Mouse (Mus musculus) embryonic facial prominence, embryonic 10.5 days (tissue): ENCODE measurements around the gene Rnf169. TPM values are rescaled to one million over a fixed set of nuclear protein-coding genes. Genes with fewer than 3 reads are reported as not detected.
A peak's percentile ranks its signal among the peaks of the same experiment; 100 is the strongest.

Experiments
- DNase-seq: peaks from one replicate; pipeline ENCODE4 v3.0.0-alpha.2; 2017; ENCODE audit warnings: low spot score
- H3K27ac ChIP-seq: fragments of 300-500 bp; sonication (generic); replicated peaks from 2 replicates; pipeline ENCODE4 v1.5.1; 2016; ENCODE audit warnings: mild to moderate bottlenecking
- H3K27me3 ChIP-seq: fragments of 300-500 bp; sonication (generic); replicated peaks from 2 replicates; pipeline ENCODE4 v1.6.1; 2016; ENCODE audit warnings: low read depth, mild to moderate bottlenecking; ENCODE audit not compliant: poor library complexity, severe bottlenecking
- H3K36me3 ChIP-seq: fragments of 300-500 bp; sonication (generic); replicated peaks from 2 replicates; pipeline ENCODE4 v1.6.1; 2016; ENCODE audit warnings: mild to moderate bottlenecking, moderate library complexity
- H3K4me1 ChIP-seq: fragments of 300-500 bp; sonication (generic); 2 replicates; pipeline ENCODE4 v1.6.1; 2016
- H3K4me3 ChIP-seq: fragments of 300-500 bp; sonication (generic); 2 replicates; pipeline ENCODE4 v1.5.1; 2016; ENCODE audit warnings: mild to moderate bottlenecking, moderate library complexity
- H3K9me3 ChIP-seq: fragments of 300-500 bp; sonication (generic); 2 replicates; pipeline ENCODE4 v1.6.1; 2016; ENCODE audit warnings: mild to moderate bottlenecking
- WGBS: fragments of 180-500 bp; shearing (Covaris S2); methylation state at CpG from one replicate; pipeline ENCODE4 v1.1.7; 2016; 5-methylcytosine and 5-hydroxymethylcytosine counted together
- polyA plus RNA-seq: library from polyadenylated mRNA; unstranded; fragments of >200 nt; fragmentation: Nextera tagmentation; extraction: Ambion mirVana; gene quantifications from 2 replicates; pipeline ENCODE4 v1.2.1, GENCODE M21; 2016

Rnf169 gene
- polyA plus RNA-seq, 1 experiment from 2014 or later, result 5.7 TPM

- H3K27me3 ChIP-seq, result no peaks in the 10 kb centered on the region
- no peak overlapping the region for H3K27ac ChIP-seq
- H3K36me3 ChIP-seq, result no peaks in the 10 kb centered on the region
- DNase-seq, result no peak
- H3K4me3 ChIP-seq, result no peak overlapping the region
- WGBS, result 77% methylated on average over 4 of the region's 4 CpGs
- no peaks in the 10 kb centered on the region for H3K9me3 ChIP-seq
- H3K4me1 ChIP-seq, result peaks cover 7% of the 10 kb centered on the region; the same call in 1 of the 2 replicates
These were observed 78.0 kb downstream of the Rnf169 start for GRCm38 (mm10) chr7:99902208-99902607.

- WGBS, result 78% methylated on average over 4 of the region's 4 CpGs
- H3K4me3 ChIP-seq, result no peak overlapping the region
- no peaks in the 10 kb centered on the region for H3K36me3 ChIP-seq
- H3K27ac ChIP-seq, result no peak overlapping the region
- H3K9me3 ChIP-seq, result no peaks in the 10 kb centered on the region
- H3K4me1 ChIP-seq, result peaks cover 3% of the 10 kb centered on the region
- no peak for DNase-seq
- H3K27me3 ChIP-seq, result no peaks in the 10 kb centered on the region
These were observed 83.3 kb downstream of the Rnf169 start for GRCm38 (mm10) chr7:99896905-99897304.

- Histone ChIP-seq H3K4me3 (no peak overlapping the region), H3K4me1 (peaks cover 20% of the 10 kb centered on the region), H3K27me3 (no peaks in the 10 kb centered on the region), H3K9me3 (no peaks in the 10 kb centered on the region), H3K36me3 (no peaks in the 10 kb centered on the region), H3K27ac (no peak overlapping the region)
- 85% methylated on average over 6 of the region's 6 CpGs for WGBS
- DNase-seq, result no peak
These were observed 85.8 kb downstream of the Rnf169 start for GRCm38 (mm10) chr7:99894478-99894877.

GRCm38 (mm10) chr7:99893967-99894366 is 86.3 kb downstream of the Rnf169 start:
- DNase-seq, result no peak
- Histone ChIP-seq H3K9me3 (no peaks in the 10 kb centered on the region), H3K36me3 (no peaks in the 10 kb centered on the region), H3K4me3 (no peak overlapping the region), H3K4me1 (peaks cover 22% of the 10 kb centered on the region), H3K27me3 (no peaks in the 10 kb centered on the region), H3K27ac (no peak overlapping the region)
- 62% methylated on average over 3 of the region's 3 CpGs for WGBS

GRCm38 (mm10) chr7:99892351-99892750 is 87.9 kb downstream of the Rnf169 start:
- H3K36me3 ChIP-seq, result no peaks in the 10 kb centered on the region
- WGBS, result 86% methylated on average over 2 of the region's 2 CpGs
- H3K4me1 ChIP-seq, result peaks cover 22% of the 10 kb centered on the region
- DNase-seq, result no peak
- no peaks in the 10 kb centered on the region for H3K9me3 ChIP-seq
- no peak overlapping the region for H3K4me3 ChIP-seq
- no peak overlapping the region for H3K27ac ChIP-seq
- no peaks in the 10 kb centered on the region for H3K27me3 ChIP-seq

- DNase-seq, result no peak
- H3K4me3 ChIP-seq, result no peak overlapping the region
- H3K4me1 ChIP-seq, result peaks cover 22% of the 10 kb centered on the region
- H3K27me3 ChIP-seq, result no peaks in the 10 kb centered on the region
- no peak overlapping the region for H3K27ac ChIP-seq
- no peaks in the 10 kb centered on the region for H3K9me3 ChIP-seq
- 56% methylated on average over 3 of the region's 3 CpGs for WGBS
- no peaks in the 10 kb centered on the region for H3K36me3 ChIP-seq
These were observed 88.8 kb downstream of the Rnf169 start for GRCm38 (mm10) chr7:99891471-99891870.

- H3K4me1 ChIP-seq, result peaks cover 27% of the 10 kb centered on the region
- no peaks in the 10 kb centered on the region for H3K27me3 ChIP-seq
- H3K9me3 ChIP-seq, result no peaks in the 10 kb centered on the region
- DNase-seq, result no peak
- no peak overlapping the region for H3K4me3 ChIP-seq
- H3K27ac ChIP-seq, result no peak overlapping the region
- no peaks in the 10 kb centered on the region for H3K36me3 ChIP-seq
- WGBS, result 67% methylated on average over 3 of the region's 3 CpGs
These were observed 90.0 kb downstream of the Rnf169 start for GRCm38 (mm10) chr7:99890168-99890755.

- peak; percentile 32 for DNase-seq
- Histone ChIP-seq H3K36me3 (no peaks in the 10 kb centered on the region), H3K27me3 (no peaks in the 10 kb centered on the region), H3K9me3 (no peaks in the 10 kb centered on the region), H3K4me3 (no peak overlapping the region), H3K4me1 (peaks cover 27% of the 10 kb centered on the region), H3K27ac (no peak overlapping the region)
- WGBS, result 49% methylated on average over 10 of the region's 10 CpGs
These were observed 90.9 kb downstream of the Rnf169 start for GRCm38 (mm10) chr7:99889175-99889880.

- no peaks in the 10 kb centered on the region for H3K36me3 ChIP-seq
- no peak overlapping the region for H3K27ac ChIP-seq
- no peak overlapping the region for H3K4me3 ChIP-seq
- H3K9me3 ChIP-seq, result no peaks in the 10 kb centered on the region
- H3K4me1 ChIP-seq, result peaks cover 27% of the 10 kb centered on the region
- no peak for DNase-seq
- no peaks in the 10 kb centered on the region for H3K27me3 ChIP-seq
These were observed 92.5 kb downstream of the Rnf169 start for GRCm38 (mm10) chr7:99887743-99888142.

GRCm38 (mm10) chr7:99887230-99887735 is 93.0 kb downstream of the Rnf169 start:
- no peaks in the 10 kb centered on the region for H3K9me3 ChIP-seq
- H3K4me3 ChIP-seq, result no peak overlapping the region
- no peak for DNase-seq
- peaks cover 27% of the 10 kb centered on the region for H3K4me1 ChIP-seq
- WGBS, result 93% methylated on average over 2 of the region's 2 CpGs
- no peak overlapping the region for H3K27ac ChIP-seq
- no peaks in the 10 kb centered on the region for H3K27me3 ChIP-seq
- no peaks in the 10 kb centered on the region for H3K36me3 ChIP-seq

GRCm38 (mm10) chr7:99878254-99878653 is 102.0 kb downstream of the Rnf169 start:
- WGBS, result 80% methylated on average over 2 of the region's 2 CpGs
- no peaks in the 10 kb centered on the region for H3K9me3 ChIP-seq
- H3K27me3 ChIP-seq, result 0 out of 2 replicates have a peak, but pooled peaks cover 3% of the 10 kb centered on the region
- no peaks in the 10 kb centered on the region for H3K36me3 ChIP-seq
- no peak overlapping the region for H3K4me3 ChIP-seq
- no peaks in the 10 kb centered on the region for H3K4me1 ChIP-seq
- no peak overlapping the region for H3K27ac ChIP-seq
- DNase-seq, result no peak

- Histone ChIP-seq H3K4me1 (no peaks in the 10 kb centered on the region), H3K27ac (no peak overlapping the region), H3K9me3 (no peaks in the 10 kb centered on the region), H3K4me3 (no peak overlapping the region), H3K27me3 (0 out of 2 replicates have a peak, but pooled peaks cover 3% of the 10 kb centered on the region), H3K36me3 (no peaks in the 10 kb centered on the region)
- 2% methylated on average over 3 of the region's 3 CpGs for WGBS
- peak; percentile 83 for DNase-seq
These were observed 103.9 kb downstream of the Rnf169 start for GRCm38 (mm10) chr7:99876345-99876744.

- H3K27ac ChIP-seq, result no peak overlapping the region
- no peak for DNase-seq
- 53% methylated on average over 5 of the region's 5 CpGs for WGBS
- H3K9me3 ChIP-seq, result no peaks in the 10 kb centered on the region
- H3K27me3 ChIP-seq, result 0 out of 2 replicates have a peak, but pooled peaks cover 3% of the 10 kb centered on the region
- H3K36me3 ChIP-seq, result no peaks in the 10 kb centered on the region
- H3K4me3 ChIP-seq, result no peak overlapping the region
- no peaks in the 10 kb centered on the region for H3K4me1 ChIP-seq
These were observed 104.4 kb downstream of the Rnf169 start for GRCm38 (mm10) chr7:99875891-99876290.
